Mouse (Mus musculus) midbrain, embryonic 16.5 days (tissue): ENCODE results near the gene Ythdf2. TPM values are rescaled to one million over a fixed set of nuclear protein-coding genes. Genes with fewer than 3 reads are reported as not detected.
A peak's percentile ranks its signal among the peaks of the same experiment; 100 is the strongest.

Source experiments
- ATAC-seq: fragments of 200-750 bp; cut with Nextera tagmentation; 2 replicates; pipeline ENCODE4 v1.8.0; 2017; ENCODE audit warnings: moderate TSS enrichment
- H3K27ac ChIP-seq: fragments of 300-500 bp; sonication (generic); 2 replicates; pipeline ENCODE4 v1.5.1; 2014; ENCODE audit warnings: mild to moderate bottlenecking, low read length, mixed read lengths
- H3K27me3 ChIP-seq: fragments of 300-500 bp; sonication (generic); 2 replicates; pipeline ENCODE4 v1.6.1; 2014; ENCODE audit warnings: low read depth, low read length, mixed read lengths; ENCODE audit not compliant: control insufficient read depth, insufficient read depth
- H3K36me3 ChIP-seq: fragments of 300-500 bp; sonication (generic); 2 replicates; pipeline ENCODE4 v1.6.1; 2014; ENCODE audit warnings: mild to moderate bottlenecking, low read length, moderate library complexity, mixed read lengths; ENCODE audit not compliant: control insufficient read depth, insufficient read depth
- H3K4me1 ChIP-seq: fragments of 300-500 bp; sonication (generic); 2 replicates; pipeline ENCODE4 v1.6.1; 2014; ENCODE audit warnings: mild to moderate bottlenecking, low read length, mixed read lengths; ENCODE audit not compliant: control insufficient read depth, insufficient read depth
- H3K4me2 ChIP-seq: fragments of 300-500 bp; sonication (generic); 2 replicates; pipeline ENCODE4 v1.6.1; 2014; ENCODE audit warnings: mild to moderate bottlenecking, low read length, mixed read lengths
- H3K4me3 ChIP-seq: fragments of 300-500 bp; sonication (generic); 2 replicates; pipeline ENCODE4 v1.5.1; 2014; ENCODE audit warnings: low read depth, mild to moderate bottlenecking, low read length, moderate library complexity, mixed read lengths
- H3K9ac ChIP-seq: fragments of 300-500 bp; sonication (generic); 2 replicates; pipeline ENCODE4 v1.6.1; 2014; ENCODE audit warnings: low read depth, low read length, mixed read lengths
- H3K9me3 ChIP-seq: fragments of 300-500 bp; sonication (generic); replicated peaks from 2 replicates; pipeline ENCODE4 v1.6.1; 2014; ENCODE audit warnings: mild to moderate bottlenecking, low read length, mixed read lengths; ENCODE audit not compliant: control insufficient read depth, poor library complexity, severe bottlenecking
- WGBS: fragments of 180-500 bp; shearing (Covaris S2); extraction: QIAGEN DNeasy Blood & Tissue Kit; methylation state at CpG from one replicate; pipeline ENCODE4 v1.1.7; 2014; 5-methylcytosine and 5-hydroxymethylcytosine counted together
- microRNA-seq: library from miRNA; unstranded; fragments of <30 nt; microRNA quantifications from one replicate; pipeline ENCODE4, GENCODE M21; 2017
- polyA plus RNA-seq: library from polyadenylated mRNA; unstranded; fragments of >200 nt; fragmentation: Nextera tagmentation; extraction: Ambion mirVana; gene quantifications from 2 replicates; pipeline ENCODE4 v1.2.1, GENCODE M21; 2015

The Ythdf2 gene
- polyA plus RNA-seq, 1 experiment from 2014 or later = 109 TPM

GRCm38 (mm10) chr4:132146201-132146600, 65.9 kb downstream of the Ythdf2 start:
- WGBS = 65% methylated on average over 5 of the region's 5 CpGs
- Histone ChIP-seq H3K9me3 (no peaks in the 10 kb centered on the region), H3K4me1 (0 out of 2 replicates have a peak, but pooled peaks cover 3% of the 10 kb centered on the region), H3K4me2 (no peak overlapping the region), H3K9ac (no peak overlapping the region), H3K36me3 (no peaks in the 10 kb centered on the region), H3K4me3 (no peak overlapping the region), H3K27ac (no peak overlapping the region), H3K27me3 (peaks cover 38% of the 10 kb centered on the region)
- no peak for ATAC-seq

GRCm38 (mm10) chr4:132145092-132145491, 67.0 kb downstream of the Ythdf2 start:
- Histone ChIP-seq H3K9ac (no peak overlapping the region), H3K27me3 (peaks cover 38% of the 10 kb centered on the region), H3K4me2 (no peak overlapping the region; the same call in 1 of the 2 replicates), H3K9me3 (no peaks in the 10 kb centered on the region), H3K4me3 (peak overlapping the region; percentile 43; the same call in 1 of the 2 replicates), H3K36me3 (no peaks in the 10 kb centered on the region), H3K4me1 (0 out of 2 replicates have a peak, but pooled peaks cover 3% of the 10 kb centered on the region), H3K27ac (no peak overlapping the region)
- no peak for ATAC-seq
- 44% methylated on average over 10 of the region's 10 CpGs for WGBS

GRCm38 (mm10) chr4:132144080-132144841, 67.8 kb downstream of the Ythdf2 start, which contains the start of gene Oprd1:
Gene Oprd1, minus strand, starts transcription at chr4:132144486.
- Histone ChIP-seq H3K9ac (peak within 1 kb of the TSS; percentile 39), H3K27me3 (peaks cover 38% of the 10 kb centered on the region), H3K4me1 (0 out of 2 replicates have a peak, but pooled peaks cover 3% of the 10 kb centered on the region), H3K36me3 (no peaks in the 10 kb centered on the region), H3K4me3 (peak within 1 kb of the TSS; percentile 43), H3K27ac (no peak within 1 kb of the TSS), H3K4me2 (peak within 1 kb of the TSS; percentile 63), H3K9me3 (no peaks in the 10 kb centered on the region)
- 1% methylated on average over 84 of the region's 89 CpGs for WGBS
- no peak for ATAC-seq

GRCm38 (mm10) chr4:132138640-132139039, 73.5 kb downstream of the Ythdf2 start:
- H3K27ac ChIP-seq = no peak overlapping the region
- no peaks in the 10 kb centered on the region for H3K9me3 ChIP-seq
- WGBS = 96% methylated on average over 2 of the region's 2 CpGs
- H3K4me3 ChIP-seq = no peak overlapping the region
- H3K9ac ChIP-seq = no peak overlapping the region
- H3K4me1 ChIP-seq = no peaks in the 10 kb centered on the region
- H3K4me2 ChIP-seq = no peak overlapping the region
- no peak for ATAC-seq
- H3K36me3 ChIP-seq = no peaks in the 10 kb centered on the region
- peaks cover 12% of the 10 kb centered on the region for H3K27me3 ChIP-seq

GRCm38 (mm10) chr4:132137013-132137412, 75.1 kb downstream of the Ythdf2 start:
- no peak for ATAC-seq
- WGBS = 74% methylated on average over 7 of the region's 7 CpGs
- no peaks in the 10 kb centered on the region for H3K36me3 ChIP-seq

More at GRCm38 (mm10) chr4:132137013-132137412, 75.1 kb downstream of the Ythdf2 start:
- H3K4me1 ChIP-seq = no peaks in the 10 kb centered on the region
- no peak overlapping the region for H3K27ac ChIP-seq
- H3K4me2 ChIP-seq = no peak overlapping the region
- H3K4me3 ChIP-seq = no peak overlapping the region
- H3K9ac ChIP-seq = no peak overlapping the region
- H3K27me3 ChIP-seq = 0 out of 2 replicates have a peak, but pooled peaks cover under 1% of the 10 kb centered on the region
- H3K9me3 ChIP-seq = no peaks in the 10 kb centered on the region

Small RNA genes within 50 kb of the gene (microRNA-seq; reads per million reads assigned to microRNA genes)
- gene Gm22033 = not detected

Other genes starting within 250 kb of the Ythdf2 start
- gene Gm10300, start 137.6 kb downstream of the Ythdf2 start, polyA plus RNA-seq = not detected in 2 replicates
- 61.7 and 69.9 TPM in 2 replicates for gene Epb41, start 137.0 kb downstream of the Ythdf2 start, polyA plus RNA-seq
- 0.39 and 0.84 TPM in 2 replicates for gene Oprd1, start 67.8 kb downstream of the Ythdf2 start, polyA plus RNA-seq
- gene Gmeb1, start 49.3 kb upstream of the Ythdf2 start, polyA plus RNA-seq = 40.0 and 41.1 TPM in 2 replicates
- 42.8 and 45.2 TPM in 2 replicates for gene Taf12, start 62.1 kb upstream of the Ythdf2 start, polyA plus RNA-seq
- gene Rab42, start 91.1 kb upstream of the Ythdf2 start, polyA plus RNA-seq = 2.1 and 2.9 TPM in 2 replicates
- gene Trnau1ap, start 117.2 kb upstream of the Ythdf2 start, polyA plus RNA-seq = 76.3 and 76.6 TPM in 2 replicates
- gene Rcc1, start 141.3 kb upstream of the Ythdf2 start, polyA plus RNA-seq = 29.8 and 30.8 TPM in 2 replicates
- 7.1 and 8.3 TPM in 2 replicates for gene Phactr4, start 210.2 kb upstream of the Ythdf2 start, polyA plus RNA-seq